Mouse (Mus musculus): ENCODE measurements around the gene Slc25a17.

- TF ChIP-seq CTCF (IDR thresholded peaks at IDR 0.05; ENCODE audit: borderline replicate concordance, insufficient read depth, low read depth, low read length) (no peak), POLR2A (IDR thresholded peaks at IDR 0.05; ENCODE audit: borderline replicate concordance, insufficient read depth, low read length) (no peak)
These were observed 5.6 kb upstream of the Slc25a17 start for GRCm38 (mm10) chr15:81366241-81366640.

Data from cerebellum, adult 2 months (tissue).